Mouse (Mus musculus) heart, embryonic 13.5 days (tissue): ENCODE results near the gene Aif1. TPM values are rescaled to one million over a fixed set of nuclear protein-coding genes. Genes with fewer than 3 reads are reported as not detected.

Source experiments
- ATAC-seq: fragments of 200-750 bp; cut with Nextera tagmentation; 2 replicates; pipeline ENCODE4 v1.8.0; 2017; ENCODE audit warnings: moderate TSS enrichment; ENCODE audit not compliant: insufficient number of reproducible peaks, low FRiP score, low TSS enrichment; ENCODE audit errors: extremely low read depth
- H3K27ac ChIP-seq: fragments of 300-500 bp; sonication (generic); replicated peaks from 2 replicates; pipeline ENCODE4 v1.5.1; 2015; ENCODE audit warnings: moderate library complexity, mild to moderate bottlenecking, inconsistent platforms
- H3K27me3 ChIP-seq: fragments of 300-500 bp; sonication (generic); replicated peaks from 2 replicates; pipeline ENCODE4 v1.6.1; 2015; ENCODE audit warnings: mild to moderate bottlenecking, inconsistent platforms
- H3K36me3 ChIP-seq: fragments of 300-500 bp; sonication (generic); 2 replicates; pipeline ENCODE4 v1.6.1; 2015; ENCODE audit warnings: mild to moderate bottlenecking, inconsistent platforms
- H3K4me1 ChIP-seq: fragments of 300-500 bp; sonication (generic); 2 replicates; pipeline ENCODE4 v1.6.1; 2015; ENCODE audit warnings: inconsistent platforms
- H3K4me2 ChIP-seq: fragments of 300-500 bp; sonication (generic); 2 replicates; pipeline ENCODE4 v1.6.1; 2015; ENCODE audit warnings: inconsistent platforms, mild to moderate bottlenecking, moderate library complexity
- H3K4me3 ChIP-seq: fragments of 300-500 bp; sonication (generic); 2 replicates; pipeline ENCODE4 v1.5.1; 2015; ENCODE audit warnings: moderate library complexity, mild to moderate bottlenecking, inconsistent platforms
- H3K9ac ChIP-seq: fragments of 300-500 bp; sonication (generic); 2 replicates; pipeline ENCODE4 v1.6.1; 2015; ENCODE audit warnings: inconsistent platforms, mild to moderate bottlenecking, moderate library complexity
- H3K9me3 ChIP-seq: fragments of 300-500 bp; sonication (generic); 2 replicates; pipeline ENCODE4 v1.6.1; 2016; ENCODE audit warnings: inconsistent platforms
- WGBS: fragments of 180-500 bp; shearing (Covaris S2); methylation state at CpG from one replicate; pipeline ENCODE4 v1.1.7; 2015; ENCODE audit warnings: mixed read lengths; 5-methylcytosine and 5-hydroxymethylcytosine counted together
- polyA plus RNA-seq: library from polyadenylated mRNA; unstranded; fragments of >200 nt; fragmentation: Nextera tagmentation; extraction: Ambion mirVana; gene quantifications from 2 replicates; pipeline ENCODE4 v1.2.1, GENCODE M21; 2015

The Aif1 gene
- polyA plus RNA-seq, 1 experiment from 2014 or later = 7.8 TPM

DNA sequence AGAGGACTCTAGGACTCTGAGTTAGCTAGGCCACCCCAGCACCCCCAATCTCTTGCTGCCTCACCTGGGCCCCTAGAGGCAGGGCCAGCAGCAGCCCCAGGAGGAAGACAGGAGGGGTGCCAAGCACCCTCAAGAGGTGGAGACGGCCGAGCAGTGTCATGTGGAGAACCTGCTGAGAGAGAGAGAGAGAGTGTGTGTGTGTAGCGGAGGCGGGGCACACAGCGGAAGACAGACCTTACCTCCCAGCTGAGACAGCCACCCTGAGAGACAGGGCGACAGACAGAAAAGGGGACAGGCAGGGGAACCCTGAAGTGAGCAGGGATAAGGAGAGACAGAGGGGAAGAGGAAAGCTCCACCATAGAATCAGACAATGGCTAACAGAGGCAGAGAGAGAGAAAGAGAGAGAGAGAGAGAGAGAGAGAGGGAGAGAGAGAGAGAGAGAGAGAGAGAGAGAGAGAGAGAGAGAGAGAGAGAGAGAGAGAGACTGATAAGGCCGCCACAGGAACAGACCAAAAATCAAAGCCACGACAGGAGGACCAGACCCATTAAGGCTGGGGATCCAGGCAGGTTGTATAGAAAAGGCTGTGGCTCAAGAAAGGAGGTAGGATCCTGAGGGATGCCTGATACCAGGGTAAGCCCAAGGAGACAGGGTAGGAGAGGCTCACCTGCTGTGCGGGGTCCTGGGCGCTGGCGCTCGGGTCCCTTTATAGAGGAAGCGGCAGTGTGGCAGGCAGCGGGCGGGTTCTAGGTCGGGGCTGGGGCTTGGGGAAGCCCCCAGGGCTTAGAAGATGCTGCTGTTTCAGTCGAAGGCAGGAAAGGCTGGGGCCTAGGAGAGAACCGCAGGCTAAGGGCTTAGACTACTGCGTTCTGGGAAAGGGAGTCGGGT lies 28.9 kb upstream of the Aif1 start, which contains the start of gene Lta:
TSS of gene Lta (minus strand) at position 858 of the 886 bp plus-strand sequence.
- H3K4me3 ChIP-seq = no peak within 1 kb of the TSS
- H3K27ac ChIP-seq = no peak within 1 kb of the TSS
- peak within 1 kb of the TSS; percentile 3 for H3K4me2 ChIP-seq
- H3K27me3 ChIP-seq = peaks cover 66% of the 10 kb centered on the region
- no peaks in the 10 kb centered on the region for H3K36me3 ChIP-seq
- H3K4me1 ChIP-seq = peaks cover 6% of the 10 kb centered on the region
- peak within 1 kb of the TSS; percentile 19; the same call in 1 of the 2 replicates for H3K9ac ChIP-seq
- WGBS = 26% methylated on average over 20 of the region's 20 CpGs
- ATAC-seq = no peak
- no peaks in the 10 kb centered on the region for H3K9me3 ChIP-seq

DNA sequence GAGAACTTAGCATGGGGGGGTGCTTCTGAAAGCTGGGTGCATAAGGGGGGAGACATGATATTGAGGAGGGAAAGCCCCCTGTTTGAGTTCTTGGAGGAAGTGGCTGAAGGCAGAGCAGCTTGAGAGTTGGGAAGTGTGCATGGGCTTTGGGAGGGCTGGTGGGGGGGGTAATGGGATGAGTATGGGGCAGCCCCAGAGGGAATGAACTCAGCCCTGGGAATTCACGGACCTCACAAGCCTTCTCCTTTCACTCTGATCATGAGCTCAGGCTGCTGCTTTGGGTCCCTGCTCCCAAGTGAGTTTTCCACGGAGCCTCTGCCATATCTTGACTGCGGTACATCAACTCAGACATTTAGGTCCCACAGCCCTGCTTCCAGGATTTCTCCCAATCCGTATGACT lies 26.6 kb upstream of the Aif1 start:
- Histone ChIP-seq H3K27me3 (peaks cover 85% of the 10 kb centered on the region), H3K4me2 (no peak overlapping the region), H3K9ac (no peak overlapping the region), H3K9me3 (no peaks in the 10 kb centered on the region), H3K27ac (no peak overlapping the region), H3K4me1 (peaks cover 6% of the 10 kb centered on the region), H3K36me3 (no peaks in the 10 kb centered on the region), H3K4me3 (no peak overlapping the region)
- WGBS = 69% methylated on average over 4 of the region's 4 CpGs
- ATAC-seq = no peak

DNA sequence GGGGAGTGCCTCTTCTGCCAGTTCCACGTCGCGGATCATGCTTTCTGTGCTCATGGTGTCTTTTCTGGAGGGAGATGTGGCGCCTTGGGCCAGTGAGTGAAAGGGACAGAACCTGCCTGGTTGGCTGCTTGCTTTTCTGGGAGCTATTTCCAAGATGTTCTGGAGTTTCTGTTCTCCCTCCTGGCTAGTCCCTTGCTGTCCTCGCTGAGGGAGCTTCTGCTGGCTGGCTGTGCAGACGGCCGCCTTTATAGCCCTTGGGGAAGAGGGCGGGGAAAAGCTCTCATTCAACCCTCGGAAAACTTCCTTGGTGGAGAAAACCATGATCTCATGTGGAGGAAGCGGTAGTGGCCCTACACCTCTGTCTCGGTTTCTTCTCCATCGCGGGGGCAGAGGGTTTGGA lies 25.9 kb upstream of the Aif1 start, which contains the start of gene Tnf:
TSS of gene Tnf (minus strand) at position 221 of the 400 bp plus-strand sequence.
- Histone ChIP-seq H3K9me3 (no peaks in the 10 kb centered on the region), H3K4me2 (peak within 1 kb of the TSS; percentile 22; the same call in 1 of the 2 replicates), H3K9ac (peak within 1 kb of the TSS; percentile 37; the same call in 1 of the 2 replicates), H3K4me3 (peak within 1 kb of the TSS; percentile 21), H3K27ac (no peak within 1 kb of the TSS), H3K27me3 (peaks cover 91% of the 10 kb centered on the region), H3K4me1 (peaks cover 6% of the 10 kb centered on the region), H3K36me3 (no peaks in the 10 kb centered on the region)
- WGBS = 30% methylated on average over 13 of the region's 13 CpGs
- no peak for ATAC-seq

DNA sequence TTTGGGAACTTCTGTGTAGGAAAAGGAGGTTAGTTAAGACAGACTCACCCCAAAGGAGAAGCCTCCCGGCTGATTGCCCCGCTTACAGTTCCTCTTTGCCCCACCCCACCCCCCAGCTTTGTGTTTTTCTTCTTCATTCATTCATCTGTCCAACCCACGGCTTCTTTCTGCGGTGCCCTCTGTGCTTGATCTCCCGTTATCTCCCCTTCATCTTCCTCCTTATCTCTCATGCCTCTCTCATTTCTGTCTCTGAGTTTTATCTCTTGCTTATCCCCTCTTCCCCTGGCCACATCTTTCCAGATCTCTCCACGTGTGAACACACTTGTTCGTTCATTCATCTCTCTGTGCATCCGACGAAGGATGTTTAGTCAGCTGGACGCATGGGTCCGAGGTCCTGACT lies 25.3 kb upstream of the Aif1 start:
- 45% methylated on average over 11 of the region's 11 CpGs for WGBS
- no peak for ATAC-seq
- H3K4me3 ChIP-seq = peak overlapping the region; percentile 21; the same call in 1 of the 2 replicates
- H3K27me3 ChIP-seq = peaks cover 97% of the 10 kb centered on the region
- no peak overlapping the region for H3K27ac ChIP-seq
- no peak overlapping the region for H3K9ac ChIP-seq
- no peaks in the 10 kb centered on the region for H3K36me3 ChIP-seq
- peaks cover 12% of the 10 kb centered on the region for H3K4me1 ChIP-seq
- 0 out of 2 replicates have a peak overlapping the region, but pooled peaks have one; percentile 22 for H3K4me2 ChIP-seq
- no peaks in the 10 kb centered on the region for H3K9me3 ChIP-seq

DNA sequence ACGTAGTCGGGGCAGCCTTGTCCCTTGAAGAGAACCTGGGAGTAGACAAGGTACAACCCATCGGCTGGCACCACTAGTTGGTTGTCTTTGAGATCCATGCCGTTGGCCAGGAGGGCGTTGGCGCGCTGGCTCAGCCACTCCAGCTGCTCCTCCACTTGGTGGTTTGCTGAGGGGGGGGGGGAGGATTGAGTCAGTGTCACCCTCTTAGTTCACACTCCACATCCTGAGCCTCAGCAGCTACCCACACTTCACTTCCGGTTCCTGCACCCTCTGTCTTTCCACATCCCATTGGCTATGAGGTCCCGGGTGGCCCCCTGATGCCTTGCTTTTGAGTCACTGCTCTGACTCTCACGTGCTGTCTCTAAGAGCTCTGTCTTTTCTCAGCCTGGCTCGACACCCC lies 24.5 kb upstream of the Aif1 start:
- no peak overlapping the region for H3K4me3 ChIP-seq
- H3K4me2 ChIP-seq = peak overlapping the region; percentile 22; the same call in 1 of the 2 replicates
- no peaks in the 10 kb centered on the region for H3K9me3 ChIP-seq
- peaks cover 19% of the 10 kb centered on the region for H3K4me1 ChIP-seq
- H3K27me3 ChIP-seq = peaks cover 99% of the 10 kb centered on the region
- H3K36me3 ChIP-seq = no peaks in the 10 kb centered on the region
- WGBS = 72% methylated on average over 11 of the region's 11 CpGs
- no peak for ATAC-seq
- no peak overlapping the region for H3K9ac ChIP-seq
- no peak overlapping the region for H3K27ac ChIP-seq

DNA sequence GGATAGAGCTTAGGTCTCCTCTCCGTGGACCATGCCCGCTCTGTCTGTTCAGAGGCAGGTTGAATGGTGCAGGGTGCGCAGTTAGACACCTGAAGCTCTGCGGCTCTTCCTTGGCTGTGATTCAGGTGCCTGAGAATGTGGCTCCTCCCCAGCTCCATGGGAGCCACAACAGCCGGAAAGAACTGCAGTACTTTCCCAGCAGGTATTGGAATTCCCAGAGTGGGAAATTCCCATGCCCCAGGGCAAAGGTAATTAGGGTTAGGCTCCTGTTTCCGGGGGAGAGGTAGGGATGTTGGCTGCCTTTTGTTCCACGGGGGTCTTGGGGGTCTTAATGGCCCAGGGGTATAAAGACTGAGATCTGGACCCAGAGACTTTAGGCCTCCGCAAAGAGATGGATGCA lies 23.1 kb upstream of the Aif1 start:
- Histone ChIP-seq H3K4me2 (no peak overlapping the region), H3K9me3 (no peaks in the 10 kb centered on the region)
- WGBS = 35% methylated on average over 8 of the region's 8 CpGs

DNA sequence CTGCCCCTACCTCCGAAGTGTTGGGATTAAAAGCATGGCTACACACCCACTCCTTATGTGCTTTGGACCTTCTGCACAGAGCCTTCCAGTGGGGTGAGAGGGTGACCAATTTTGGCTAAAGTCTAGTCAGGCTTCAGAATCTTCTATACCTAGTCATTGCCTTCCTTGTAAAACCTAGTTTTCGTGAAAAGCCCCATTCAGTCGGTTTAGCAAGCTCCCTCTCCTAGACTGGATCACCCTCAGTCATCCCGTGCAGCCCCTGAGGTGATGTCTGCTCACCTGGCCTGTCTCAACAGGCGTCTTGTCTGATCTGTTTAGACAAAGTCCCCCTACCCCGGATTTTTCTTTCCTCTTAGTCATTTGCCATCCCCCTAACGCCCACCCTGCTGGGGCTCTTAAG lies 22.2 kb upstream of the Aif1 start:
- no peak overlapping the region for H3K4me2 ChIP-seq
- peaks cover 24% of the 10 kb centered on the region for H3K4me1 ChIP-seq
- no peaks in the 10 kb centered on the region for H3K9me3 ChIP-seq
- H3K9ac ChIP-seq = no peak overlapping the region
- WGBS = 62% methylated on average over 7 of the region's 7 CpGs
- H3K27me3 ChIP-seq = peaks cover 100% of the 10 kb centered on the region
- no peak for ATAC-seq
- H3K36me3 ChIP-seq = no peaks in the 10 kb centered on the region
- H3K27ac ChIP-seq = no peak overlapping the region
- H3K4me3 ChIP-seq = no peak overlapping the region

More for the DNA sequence above, 23.1 kb upstream of the Aif1 start:
- ATAC-seq = no peak
- Histone ChIP-seq H3K4me1 (peaks cover 23% of the 10 kb centered on the region), H3K27me3 (peaks cover 100% of the 10 kb centered on the region), H3K4me3 (no peak overlapping the region), H3K27ac (no peak overlapping the region), H3K36me3 (no peaks in the 10 kb centered on the region), H3K9ac (no peak overlapping the region)

DNA sequence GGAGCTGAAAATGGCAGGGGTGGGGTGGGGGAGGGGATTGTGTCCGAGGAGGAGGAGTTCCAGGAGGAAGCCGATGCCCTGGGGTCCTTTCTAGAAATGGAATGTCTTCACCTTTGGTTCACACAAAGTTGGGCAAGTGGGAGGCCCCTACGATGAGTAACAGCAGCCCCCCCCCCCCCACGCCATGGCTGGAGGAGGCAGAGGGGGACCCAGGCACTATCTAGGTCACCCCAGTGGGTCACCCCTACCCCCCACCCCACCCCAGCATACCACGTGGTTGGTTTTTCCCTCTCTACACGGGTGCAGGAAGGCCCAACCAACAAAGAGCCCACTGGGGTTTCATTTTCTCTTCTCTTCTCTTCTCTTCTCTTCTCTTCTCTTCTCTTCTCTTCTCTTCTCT lies 21.3 kb upstream of the Aif1 start:
- Histone ChIP-seq H3K9ac (no peak overlapping the region), H3K27ac (no peak overlapping the region), H3K36me3 (no peaks in the 10 kb centered on the region), H3K4me1 (peaks cover 24% of the 10 kb centered on the region), H3K4me2 (no peak overlapping the region), H3K9me3 (no peaks in the 10 kb centered on the region), H3K27me3 (peaks cover 91% of the 10 kb centered on the region), H3K4me3 (no peak overlapping the region)
- 47% methylated on average over 6 of the region's 6 CpGs for WGBS
- ATAC-seq = no peak

DNA sequence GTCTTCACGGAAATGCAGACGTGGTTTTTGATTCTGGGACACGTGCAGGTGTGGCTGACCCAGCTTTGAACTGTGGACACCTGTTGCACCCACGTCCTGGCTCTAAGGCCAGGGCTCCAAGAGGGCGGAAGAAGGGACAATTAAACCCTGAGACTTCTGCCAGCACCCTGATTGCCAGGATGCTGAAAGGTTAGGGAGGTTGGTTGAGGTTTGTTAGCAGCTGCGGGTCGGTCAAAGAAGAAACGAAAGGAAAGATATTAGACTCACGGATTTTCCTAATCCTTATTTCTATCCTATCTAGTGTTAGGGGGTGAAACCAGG lies 20.4 kb upstream of the Aif1 start:
- H3K36me3 ChIP-seq = no peaks in the 10 kb centered on the region
- no peak overlapping the region for H3K27ac ChIP-seq
- H3K4me2 ChIP-seq = peak overlapping the region; percentile 81
- H3K9me3 ChIP-seq = no peaks in the 10 kb centered on the region
- peak overlapping the region; percentile 78 for H3K9ac ChIP-seq
- ATAC-seq = no peak
- H3K4me1 ChIP-seq = peaks cover 24% of the 10 kb centered on the region
- H3K27me3 ChIP-seq = peaks cover 82% of the 10 kb centered on the region
- H3K4me3 ChIP-seq = peak overlapping the region; percentile 52
- WGBS = 33% methylated on average over 9 of the region's 9 CpGs

DNA sequence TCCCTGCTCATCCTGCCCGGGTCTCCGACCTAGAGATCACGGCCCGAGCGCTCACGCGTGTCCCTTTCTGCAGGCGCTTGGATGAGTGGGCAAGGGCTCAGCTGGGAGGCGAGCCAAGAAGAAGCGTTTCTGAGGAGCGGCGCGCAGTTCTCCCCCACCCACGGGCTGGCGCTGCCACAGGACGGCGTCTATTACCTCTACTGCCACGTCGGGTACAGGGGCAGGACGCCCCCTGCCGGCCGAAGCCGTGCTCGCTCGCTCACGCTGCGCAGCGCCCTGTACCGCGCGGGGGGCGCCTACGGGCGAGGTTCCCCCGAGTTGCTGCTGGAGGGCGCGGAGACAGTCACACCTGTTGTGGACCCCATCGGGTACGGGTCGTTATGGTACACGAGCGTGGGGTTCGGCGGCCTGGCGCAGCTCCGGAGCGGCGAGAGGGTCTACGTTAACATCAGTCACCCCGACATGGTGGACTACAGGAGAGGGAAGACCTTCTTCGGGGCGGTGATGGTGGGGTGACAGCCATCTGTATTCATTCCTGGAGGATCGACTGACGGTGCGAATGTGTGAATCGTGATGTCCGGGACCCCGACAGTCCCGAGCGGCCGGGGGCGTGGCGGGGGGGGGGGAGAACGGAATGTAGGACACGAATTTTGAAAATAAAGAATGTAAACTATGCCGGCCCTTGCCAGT lies 19.9 kb upstream of the Aif1 start:
- H3K4me1 ChIP-seq = peaks cover 24% of the 10 kb centered on the region

DNA sequence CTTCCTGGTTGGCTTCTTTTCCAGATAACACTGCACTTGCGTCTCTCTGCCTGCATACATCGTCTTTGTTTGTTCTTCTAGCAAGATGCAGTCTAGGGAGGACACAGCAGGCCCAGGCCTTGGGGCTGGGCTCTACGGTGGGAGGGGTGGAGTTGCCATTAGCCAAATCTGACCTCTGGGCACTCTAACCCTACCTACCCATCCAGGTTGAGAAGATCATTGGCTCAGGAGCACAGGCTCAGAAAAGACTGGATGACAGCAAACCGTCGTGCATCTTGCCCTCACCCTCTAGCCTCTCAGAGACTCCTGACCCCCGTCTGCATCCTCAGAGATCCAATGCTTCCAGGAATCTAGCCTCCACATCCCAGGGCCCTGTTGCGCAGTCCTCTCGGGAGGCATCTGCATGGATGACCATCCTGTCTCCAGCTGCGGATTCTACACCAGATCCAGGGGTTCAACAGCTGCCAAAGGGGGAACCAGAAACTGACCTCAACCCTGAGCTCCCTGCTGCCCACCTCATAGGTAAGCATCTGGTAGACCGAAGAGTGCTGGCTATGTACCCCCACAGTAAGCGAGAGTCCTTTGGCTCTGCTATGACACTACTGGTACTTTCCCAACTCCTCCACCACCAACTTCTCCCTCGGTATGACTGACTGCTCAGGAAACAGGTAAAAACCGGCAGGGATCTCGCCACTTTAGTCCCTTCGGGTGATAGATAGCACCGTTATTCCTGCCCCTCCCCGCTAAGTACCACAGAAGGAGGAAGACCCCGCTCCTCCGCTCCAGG lies 19.2 kb upstream of the Aif1 start:
- Histone ChIP-seq H3K4me2 (peak overlapping the region; percentile 81), H3K9me3 (no peaks in the 10 kb centered on the region), H3K9ac (peak overlapping the region; percentile 78), H3K36me3 (no peaks in the 10 kb centered on the region), H3K4me1 (peaks cover 24% of the 10 kb centered on the region), H3K4me3 (peak overlapping the region; percentile 52), H3K27me3 (peaks cover 70% of the 10 kb centered on the region), H3K27ac (no peak overlapping the region)
- 32% methylated on average over 19 of the region's 19 CpGs for WGBS
- ATAC-seq = no peak

More for the DNA sequence above, 19.9 kb upstream of the Aif1 start:
- no peaks in the 10 kb centered on the region for H3K36me3 ChIP-seq
- 1% methylated on average over 66 of the region's 66 CpGs for WGBS
- H3K9me3 ChIP-seq = no peaks in the 10 kb centered on the region
- H3K4me3 ChIP-seq = peak overlapping the region; percentile 52
- H3K27me3 ChIP-seq = peaks cover 77% of the 10 kb centered on the region
- H3K27ac ChIP-seq = no peak overlapping the region
- peak; percentile 72 for ATAC-seq
- H3K9ac ChIP-seq = peak overlapping the region; percentile 78
- H3K4me2 ChIP-seq = peak overlapping the region; percentile 81
